Mouse (Mus musculus) CH12.LX (cell line): Measurements from ENCODE around the gene U2af1l4. TPM values are rescaled to one million over a fixed set of nuclear protein-coding genes. Genes with fewer than 3 reads are reported as not detected.

Source experiments
- DNase-seq: peaks from one replicate; pipeline ENCODE4 v3.0.0-alpha.2; 2013; ENCODE audit errors: extremely low read depth
- H3K27ac ChIP-seq: 2 replicates; pipeline ENCODE4 v1.5.1; 2012; ENCODE audit warnings: low read depth, mild to moderate bottlenecking, control low read depth, moderate library complexity; ENCODE audit not compliant: insufficient read depth
- H3K27me3 ChIP-seq: replicated peaks from 2 replicates; pipeline ENCODE3; 2012; ENCODE audit warnings: inconsistent platforms
- H3K36me3 ChIP-seq, 2 experiments: replicated peaks in 1 of 2; 2 replicates each; pipeline versions ENCODE3 to v1.6.1; 2012; ENCODE audit warnings: inconsistent platforms in 1 of 2, low read length in 1 of 2, mild to moderate bottlenecking in 1 of 2, mixed read lengths in 1 of 2, moderate library complexity in 1 of 2; ENCODE audit not compliant: control insufficient read depth in 1 of 2, insufficient read depth in 1 of 2
- H3K4me1 ChIP-seq, 2 experiments: 2 replicates each; pipeline ENCODE4 v1.6.1; 2012; ENCODE audit warnings: inconsistent platforms in 1 of 2, moderate library complexity in 1 of 2; ENCODE audit not compliant: insufficient read depth in 2 of 2, control insufficient read depth in 1 of 2
- H3K4me2 ChIP-seq: 2 replicates; pipeline ENCODE4 v1.6.1; 2012; ENCODE audit warnings: low read depth, mild to moderate bottlenecking, control low read depth; ENCODE audit not compliant: poor library complexity, insufficient read depth, severe bottlenecking
- H3K4me3 ChIP-seq, 3 experiments: fragments of 150-350 bp in 1 of 3; sonication (generic) in 1 of 3; replicated peaks in 1 of 3; 2 replicates each; pipeline versions ENCODE3 to v1.5.1; 2011 to 2012; ENCODE audit warnings: low read depth in 2 of 3, low read length in 2 of 3, mild to moderate bottlenecking in 2 of 3, moderate library complexity in 2 of 3, control low read depth in 1 of 3, improper control_type of control experiment in 1 of 3, inconsistent platforms in 1 of 3, mixed read lengths in 1 of 3; ENCODE audit not compliant: poor library complexity in 1 of 3
- H3K79me2 ChIP-seq: replicated peaks from 2 replicates; pipeline ENCODE4 v1.6.1; 2012; ENCODE audit warnings: mild to moderate bottlenecking, moderate library complexity; ENCODE audit not compliant: control insufficient read depth, poor library complexity, insufficient read depth, severe bottlenecking; ENCODE audit errors: extremely low read depth
- H3K9ac ChIP-seq: 2 replicates; pipeline ENCODE4 v1.6.1; 2012; ENCODE audit warnings: low read depth, mild to moderate bottlenecking, control low read depth, moderate library complexity; ENCODE audit not compliant: insufficient read depth
- H3K9me3 ChIP-seq: replicated peaks from 2 replicates; pipeline ENCODE3; 2012; ENCODE audit warnings: low read length, inconsistent platforms, mixed read lengths
- BHLHE40 ChIP-seq: IDR thresholded peaks from 2 replicates; pipeline ENCODE4 v1.6.1; 2011; ENCODE audit warnings: mild to moderate bottlenecking, low read depth, low read length, improper control_type of control experiment
- CHD2 ChIP-seq: IDR thresholded peaks from 2 replicates; pipeline ENCODE4 v1.6.1; 2011; ENCODE audit warnings: low read length, improper control_type of control experiment
- E2F4 ChIP-seq: IDR thresholded peaks from 2 replicates; pipeline ENCODE4 v1.6.1; 2011; ENCODE audit warnings: low read depth, low read length, improper control_type of control experiment; ENCODE audit not compliant: insufficient replicate concordance
- ELF1 ChIP-seq: IDR thresholded peaks from 2 replicates; pipeline ENCODE4 v1.6.1; 2014; ENCODE audit warnings: low read depth, mild to moderate bottlenecking, inconsistent platforms, low read length, improper control_type of control experiment
- HCFC1 ChIP-seq: IDR thresholded peaks from 2 replicates; pipeline ENCODE4 v1.6.1; 2012; ENCODE audit warnings: low read depth, mild to moderate bottlenecking, inconsistent platforms, low read length, improper control_type of control experiment
- IRF4 ChIP-seq: IDR thresholded peaks from 2 replicates; pipeline ENCODE4 v1.6.1; 2014; ENCODE audit warnings: low read depth, mild to moderate bottlenecking, inconsistent platforms, low read length, improper control_type of control experiment
- JUND ChIP-seq: conservative IDR thresholded peaks from 2 replicates; pipeline ENCODE4 v1.6.1; 2011; ENCODE audit warnings: low read depth, low read length, improper control_type of control experiment
- KAT2A ChIP-seq: IDR thresholded peaks from 2 replicates; pipeline ENCODE4 v1.6.1; 2012; ENCODE audit warnings: low read length, improper control_type of control experiment, inconsistent platforms; ENCODE audit not compliant: insufficient replicate concordance
- MAZ ChIP-seq: IDR thresholded peaks from 2 replicates; pipeline ENCODE4 v1.6.1; 2012; ENCODE audit warnings: low read depth, mild to moderate bottlenecking, inconsistent platforms, low read length, improper control_type of control experiment, moderate library complexity
- MXI1 ChIP-seq: IDR thresholded peaks from 2 replicates; pipeline ENCODE4 v1.6.1; 2011; ENCODE audit warnings: mild to moderate bottlenecking, low read depth, low read length, improper control_type of control experiment
- MYC ChIP-seq: IDR thresholded peaks from 2 replicates; pipeline ENCODE4 v1.6.1; 2011; ENCODE audit warnings: low read depth, mild to moderate bottlenecking, improper control_type of control experiment, low read length
- NELFE ChIP-seq: IDR thresholded peaks from 2 replicates; pipeline ENCODE4 v1.6.1; 2011; ENCODE audit warnings: low read depth, low read length, improper control_type of control experiment
- NRF1 ChIP-seq: IDR thresholded peaks from 2 replicates; pipeline ENCODE4 v1.6.1; 2014; ENCODE audit warnings: low read depth, mild to moderate bottlenecking, inconsistent platforms, low read length, improper control_type of control experiment, moderate library complexity
- POLR2A ChIP-seq: IDR thresholded peaks from 2 replicates; pipeline ENCODE4 v1.6.1; 2011; ENCODE audit warnings: low read depth, mild to moderate bottlenecking, improper control_type of control experiment, low read length
- SIN3A ChIP-seq: IDR thresholded peaks from 2 replicates; pipeline ENCODE4 v1.6.1; 2012; ENCODE audit warnings: low read length, improper control_type of control experiment, inconsistent platforms
- UBTF ChIP-seq: IDR thresholded peaks from 2 replicates; pipeline ENCODE4 v1.6.1; 2012; ENCODE audit warnings: low read depth, mild to moderate bottlenecking, inconsistent platforms, low read length, improper control_type of control experiment, moderate library complexity
- ZKSCAN1 ChIP-seq: IDR thresholded peaks from 2 replicates; pipeline ENCODE4 v1.6.1; 2012; ENCODE audit warnings: low read depth, inconsistent platforms, low read length, improper control_type of control experiment, borderline replicate concordance
- ZMIZ1 ChIP-seq: IDR thresholded peaks from 2 replicates; pipeline ENCODE4 v1.6.1; 2012; ENCODE audit warnings: low read depth, mild to moderate bottlenecking, inconsistent platforms, low read length, improper control_type of control experiment
- dilution Hi-C: fragments of 300-500 bp; cut with MboI; formaldehyde crosslinking; loops from 2 replicates; pipeline ENCODE4 v1.14.3; 2020; ENCODE audit warnings: low sequenced_read_pairs; ENCODE audit not compliant: extremely low pct_unique_long_range_greater_than_20kb, extremely low pct_ligation_motif_present
- in situ Hi-C: fragments of 300-500 bp; cut with MboI; formaldehyde crosslinking; loops from 3 replicates; pipeline ENCODE4 v1.14.3; 2019; ENCODE audit warnings: low sequenced_read_pairs, low pct_ligation_motif_present, low pct_unique_long_range_greater_than_20kb, mixed read lengths
- polyA plus RNA-seq: library from polyadenylated mRNA; unstranded; fragments of >175 nt; gene quantifications from 2 replicates; pipeline ENCODE4 v1.2.1, GENCODE M21; 2012; ENCODE audit warnings: low read depth; ENCODE audit not compliant: insufficient read length
- total RNA-seq, 2 experiments: library from RNA; depleted of rRNA; stranded (reverse); fragments of 300-350 nt in 1 of 2; fragments of >200 nt in 1 of 2; gene quantifications; 2 replicates each; pipeline ENCODE4 v1.2.3; 2012 to 2014

The U2af1l4 gene
- total and polyA plus RNA-seq, 3 experiments, result 51.5 to 60.8 (median 56.7) TPM

DNA sequence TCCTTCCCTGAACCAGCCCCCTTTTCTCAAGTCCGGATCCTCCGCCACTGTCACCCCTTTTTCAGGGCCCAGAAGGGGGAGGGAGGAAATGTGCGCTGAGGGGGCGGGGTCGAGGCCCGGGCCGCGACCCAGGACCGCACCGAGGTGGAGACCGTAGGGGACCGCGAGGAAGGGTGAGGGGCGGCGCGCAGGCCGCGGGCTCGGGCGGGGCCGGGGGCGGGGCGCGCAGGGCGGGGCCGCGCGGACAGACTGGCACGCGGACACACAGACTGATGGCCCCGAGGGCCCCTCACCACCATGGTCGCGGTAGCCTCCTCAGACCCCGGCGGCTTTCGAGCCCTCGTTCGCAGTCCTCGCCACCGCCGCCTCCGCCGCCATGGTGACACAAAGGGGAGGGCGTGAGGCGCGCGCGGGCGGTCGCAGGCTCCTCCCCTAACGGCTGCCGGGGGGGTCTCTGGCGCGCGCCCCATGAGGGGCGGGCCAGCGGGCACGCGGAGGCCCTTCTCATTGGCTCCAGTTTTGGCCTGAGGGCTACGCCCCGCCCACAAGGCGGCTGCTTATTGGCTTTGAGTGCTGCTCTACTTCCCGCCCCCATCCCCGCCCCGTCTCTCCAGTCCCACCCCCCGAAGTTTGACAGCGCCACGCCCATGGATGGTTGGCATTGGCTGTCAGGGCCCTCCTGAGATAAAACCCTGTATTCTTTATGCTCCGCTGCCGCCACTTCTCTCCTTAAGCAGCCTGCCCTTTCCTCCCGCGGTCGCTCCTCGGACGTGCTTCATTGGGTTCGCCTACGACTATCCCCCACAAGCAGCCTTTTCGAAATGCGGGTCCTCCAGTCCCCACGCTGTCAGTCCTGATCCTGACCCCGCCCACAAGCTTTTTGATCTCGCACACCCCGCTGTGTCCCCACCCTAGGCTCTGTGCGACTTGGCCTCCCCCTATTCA is 28.2 kb upstream of the U2af1l4 start, which contains the start of gene Arhgap33:
Gene Arhgap33, minus strand, starts transcription at position 428 of the 945 bp plus-strand sequence.
- dilution Hi-C loops (no loop called here), in situ Hi-C loops (no loop called here)
- peak; percentile 99 for DNase-seq
- Histone ChIP-seq H3K4me2 (peak within 1 kb of the TSS; percentile 98), H3K4me1 (peaks cover 4 to 14% of the 10 kb centered on the region in 2 experiments), H3K36me3 (peaks cover 15 to 54% of the 10 kb centered on the region in 2 experiments), H3K9me3 (no peaks in the 10 kb centered on the region), H3K9ac (peak within 1 kb of the TSS; percentile 56), H3K27ac (peak within 1 kb of the TSS; percentile 36; the same call in 1 of the 2 replicates), H3K79me2 (no peaks in the 10 kb centered on the region), H3K4me3 (peak within 1 kb of the TSS; percentile 40 to 83 (median 67)), H3K27me3 (no peaks in the 10 kb centered on the region)
- TF ChIP-seq POLR2A (peak; percentile 52), E2F4 (peak; percentile 68; the same call in 1 of the 2 replicates), NELFE (peak; percentile 42; the same call in 1 of the 2 replicates), BHLHE40 (peak; percentile 48), SIN3A (peak; percentile 80), MYC (0 out of 2 replicates have a peak, but pooled peaks have one; percentile 27), MAZ (peak; percentile 71; the same call in 1 of the 2 replicates), IRF4 (no peak), ELF1 (peak; percentile 48; the same call in 1 of the 2 replicates), ZMIZ1 (peak; percentile 65; the same call in 1 of the 2 replicates), MXI1 (peak; percentile 91), CHD2 (peak; percentile 37; the same call in 1 of the 2 replicates), HCFC1 (no peak; the same call in none of the 2 replicates), JUND (no peak), NRF1 (peak; percentile 44; the same call in 1 of the 2 replicates), UBTF (no peak)

DNA sequence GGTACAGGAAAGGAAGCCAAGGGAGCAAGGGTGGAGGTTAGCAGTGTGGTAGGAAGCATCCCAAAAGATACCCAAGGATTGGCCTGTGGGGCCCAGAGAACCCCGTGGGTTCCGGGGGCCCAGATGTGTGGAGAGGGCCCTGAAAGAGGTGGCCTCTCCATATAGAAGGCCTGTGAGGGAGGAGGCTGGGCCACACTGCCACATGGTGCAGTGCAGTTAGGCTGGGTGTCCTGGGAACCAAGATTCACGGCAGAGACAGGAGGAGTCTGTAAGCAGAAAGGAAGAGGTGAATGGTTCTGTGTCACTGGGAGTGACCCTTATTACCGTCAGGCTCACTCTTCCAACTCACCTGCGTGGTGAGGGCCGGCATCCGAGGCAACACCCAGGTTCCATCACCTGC is 22.5 kb upstream of the U2af1l4 start:
- H3K36me3 ChIP-seq, result peaks cover 17 to 58% of the 10 kb centered on the region in 2 experiments
- H3K4me1 ChIP-seq, result peaks cover 0 to 4% of the 10 kb centered on the region in 2 experiments; a peak in 2 of 4 replicates
- H3K9ac ChIP-seq, result no peak overlapping the region
- no peak overlapping the region for H3K27ac ChIP-seq
- H3K4me2 ChIP-seq, result no peak overlapping the region
- DNase-seq, result no peak
- dilution Hi-C loops (no loop called here), in situ Hi-C loops (no loop called here)
- no peaks in the 10 kb centered on the region for H3K79me2 ChIP-seq
- TF ChIP-seq MXI1 (no peak), ZKSCAN1 (no peak), KAT2A (no peak)
- TF ChIP-seq, all 38 proteins: peak for 0
- Histone ChIP-seq H3K4me3 (no peak overlapping the region), H3K27me3 (no peaks in the 10 kb centered on the region), H3K9me3 (no peaks in the 10 kb centered on the region)
